Mouse (Mus musculus) ovary, postnatal 36 days (tissue): ENCODE data around the gene Ccdc162.
A peak's percentile ranks its signal among the peaks of the same experiment; 100 is the strongest.

Experiments
- DNase-seq: peaks from one replicate; pipeline ENCODE4 v3.0.0; 2022; ENCODE audit warnings: low spot score, mixed read lengths

Ccdc162 gene

GRCm38 (mm10) chr10:41537983-41538330 is 178.5 kb downstream of the Ccdc162 start:
- DNase-seq = no peak

GRCm38 (mm10) chr10:41537226-41537982 is 179.0 kb downstream of the Ccdc162 start:
- DNase-seq = no peak

- no peak for DNase-seq
Measured at GRCm38 (mm10) chr10:41536714-41537113, 179.7 kb downstream of the Ccdc162 start.

GRCm38 (mm10) chr10:41535991-41536390 is 180.4 kb downstream of the Ccdc162 start:
- no peak for DNase-seq

- DNase-seq = no peak
Measured at GRCm38 (mm10) chr10:41529972-41530371, 186.5 kb downstream of the Ccdc162 start.

GRCm38 (mm10) chr10:41525696-41526095 is 190.7 kb downstream of the Ccdc162 start:
- no peak for DNase-seq

GRCm38 (mm10) chr10:41523386-41523785 is 193.0 kb downstream of the Ccdc162 start:
- DNase-seq = no peak

GRCm38 (mm10) chr10:41520410-41520673 is 196.1 kb downstream of the Ccdc162 start:
- no peak for DNase-seq

GRCm38 (mm10) chr10:41519640-41520409 is 196.6 kb downstream of the Ccdc162 start:
- DNase-seq = no peak

- DNase-seq = peak; percentile 93
Measured at GRCm38 (mm10) chr10:41518981-41519618, 197.3 kb downstream of the Ccdc162 start, which contains the start of gene Cd164. Cd164 (plus strand) TSS chr10:41519414.

GRCm38 (mm10) chr10:41518508-41518980 is 197.9 kb downstream of the Ccdc162 start:
- peak; percentile 70 for DNase-seq

GRCm38 (mm10) chr10:41514921-41515320 is 201.5 kb downstream of the Ccdc162 start:
- no peak for DNase-seq

GRCm38 (mm10) chr10:41514301-41514700 is 202.1 kb downstream of the Ccdc162 start:
- no peak for DNase-seq

GRCm38 (mm10) chr10:41509160-41509559 is 207.3 kb downstream of the Ccdc162 start:
- no peak for DNase-seq

GRCm38 (mm10) chr10:41505446-41505845 is 211.0 kb downstream of the Ccdc162 start:
- peak; percentile 38 for DNase-seq

GRCm38 (mm10) chr10:41504996-41505395 is 211.4 kb downstream of the Ccdc162 start:
- DNase-seq = no peak

- DNase-seq = no peak
Measured at GRCm38 (mm10) chr10:41500941-41501340, 215.5 kb downstream of the Ccdc162 start.

- DNase-seq = no peak
Measured at GRCm38 (mm10) chr10:41491111-41491510, 225.3 kb downstream of the Ccdc162 start.

- DNase-seq = no peak
Measured at GRCm38 (mm10) chr10:41490518-41490873, 225.9 kb downstream of the Ccdc162 start.

- DNase-seq = peak; percentile 96
Measured at GRCm38 (mm10) chr10:41489708-41490517, 226.5 kb downstream of the Ccdc162 start, which contains the start of the genes Smpd2 and Ppil6. Smpd2 (minus strand) TSS chr10:41490369. Ppil6 (plus strand) TSS chr10:41490439.

GRCm38 (mm10) chr10:41489294-41489693 is 227.1 kb downstream of the Ccdc162 start:
- no peak for DNase-seq

- no peak for DNase-seq
Measured at GRCm38 (mm10) chr10:41488877-41489276, 227.6 kb downstream of the Ccdc162 start.
